Mouse (Mus musculus) kidney, adult 8-10 months (tissue): ENCODE data around the gene Yipf3.

Experiments
- DNase-seq, 2 experiments: peaks; one replicate each; pipeline ENCODE4 v3.0.0; 2022

The Yipf3 gene

GRCm38 (mm10) chr17:46247512-46248188 is at the start of gene Yipf3, which contains the start of gene Polr1c:
Yipf3 (plus strand) TSS chr17:46248080.
Polr1c (minus strand) TSS chr17:46248054.
- peak; percentile 95 to 96 for DNase-seq

DNA sequence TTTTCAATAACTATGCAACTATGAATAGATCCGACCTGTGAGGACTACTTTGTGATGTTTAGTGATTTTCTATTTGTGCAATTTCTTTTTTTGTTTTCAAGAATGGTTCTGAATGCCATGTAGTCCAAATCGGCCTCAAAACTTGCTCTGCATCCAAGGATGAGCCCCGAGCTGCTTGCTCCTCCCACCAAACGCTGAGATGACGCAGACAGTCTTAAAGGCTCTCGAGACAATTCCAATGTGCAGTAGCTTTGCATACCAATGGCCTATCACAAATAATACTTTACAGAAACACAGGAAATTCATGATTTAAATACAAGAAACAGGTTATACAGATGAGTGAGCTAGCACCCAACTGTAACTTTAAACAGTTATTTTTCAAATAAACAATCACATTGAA is 46.7 kb upstream of the Yipf3 start:
- no peak for DNase-seq

DNA sequence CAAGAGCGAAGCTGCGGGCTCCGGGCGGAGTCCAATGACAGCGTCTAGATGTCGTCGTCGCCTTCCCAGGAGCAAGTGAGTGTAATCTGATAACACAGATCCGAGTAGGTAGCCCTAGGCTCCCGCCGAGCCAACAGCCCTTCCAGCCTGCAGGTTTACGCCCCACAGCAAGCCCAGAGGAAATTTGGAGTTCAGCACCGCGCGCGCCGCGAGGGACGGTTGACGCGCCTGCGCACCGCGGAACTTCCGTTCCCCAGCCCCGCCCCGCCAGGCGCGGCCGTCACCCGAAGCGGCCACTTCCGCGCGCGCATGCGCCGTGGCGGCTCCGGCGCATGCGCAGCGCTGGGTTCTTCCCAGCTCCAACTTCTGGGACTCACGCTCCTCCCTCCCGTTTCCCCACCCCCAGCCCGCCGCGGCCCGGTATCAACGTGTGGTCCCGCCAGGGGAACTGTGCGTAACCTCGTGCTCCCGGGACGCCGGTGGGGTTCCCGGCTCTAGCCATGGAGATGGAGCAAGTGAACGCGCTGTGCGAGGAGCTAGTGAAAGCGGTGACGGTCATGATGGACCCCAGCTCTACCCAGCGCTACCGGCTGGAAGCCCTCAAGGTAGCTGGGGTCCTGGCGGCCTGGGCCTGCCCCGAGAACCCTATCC is 45.3 kb upstream of the Yipf3 start, which contains the start of the genes Polh and Xpo5:
Polh (minus strand) TSS at position 225 of the 651 bp plus-strand sequence.
Xpo5 (plus strand) TSS at position 362 of the 651 bp plus-strand sequence.
- DNase-seq = peak; percentile 91 to 92

DNA sequence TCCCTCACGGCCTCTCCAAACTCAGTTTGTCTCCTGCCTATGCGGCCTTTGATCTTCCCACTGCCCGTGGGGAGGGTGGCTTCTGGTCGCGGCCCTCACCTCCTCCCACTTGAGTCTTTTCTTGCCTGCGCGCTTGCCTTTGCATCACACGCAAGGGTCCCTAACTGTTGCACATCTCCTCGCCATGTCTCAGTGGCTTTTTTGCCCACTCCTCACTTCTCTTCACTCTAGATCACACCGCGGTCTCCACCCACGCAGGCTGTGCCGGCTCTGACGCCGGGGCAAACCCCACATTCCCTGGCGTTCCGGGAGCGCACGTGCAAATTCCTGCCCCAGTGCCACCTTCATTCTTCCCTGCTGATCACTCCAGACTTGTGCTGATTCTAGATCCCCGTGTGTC is 44.8 kb upstream of the Yipf3 start:
- DNase-seq = peak; percentile 10 to 36

DNA sequence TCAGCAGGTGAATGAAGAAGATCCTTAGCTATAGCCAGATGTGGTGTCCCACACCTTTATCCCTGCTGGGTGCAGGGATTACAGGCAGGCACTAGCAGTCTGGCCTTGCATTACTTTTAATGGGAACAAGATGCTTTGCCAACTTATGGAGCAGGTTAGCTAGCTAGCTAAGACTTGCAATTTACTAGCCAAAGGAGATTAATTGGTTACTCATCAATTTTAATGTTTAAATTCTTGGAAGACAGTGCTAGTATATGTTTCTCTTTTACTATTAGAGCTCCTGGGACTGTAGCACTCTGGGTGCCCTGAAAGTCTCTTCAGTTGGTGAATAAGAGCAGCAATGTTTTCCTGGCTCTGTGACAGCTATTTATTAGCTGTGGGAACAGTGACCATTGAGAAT is 41.2 kb upstream of the Yipf3 start:
- DNase-seq = peak in 1 of 2 experiments; percentile 46

DNA sequence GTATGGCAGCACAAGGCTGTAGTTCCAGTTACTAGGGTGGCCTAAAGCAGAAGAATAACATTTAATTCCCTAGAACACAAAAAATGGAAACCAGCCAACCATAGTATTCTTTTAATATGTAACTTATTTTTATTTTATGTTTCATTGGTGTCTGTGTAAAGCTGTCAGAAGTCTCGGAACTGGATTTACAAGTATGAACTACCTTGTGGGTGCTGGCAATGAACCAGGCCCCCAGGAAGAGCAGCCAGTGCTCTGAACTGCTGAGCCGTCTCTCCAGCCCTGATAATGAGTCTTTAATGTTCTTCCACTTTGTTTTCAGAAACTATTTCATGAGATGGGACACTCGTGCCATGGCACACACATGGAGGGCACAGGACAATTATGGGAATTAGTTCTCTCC is 37.3 kb upstream of the Yipf3 start:
- peak in 1 of 2 experiments; percentile 30 for DNase-seq

- DNase-seq = no peak
Observed at GRCm38 (mm10) chr17:46221601-46222000, 26.3 kb upstream of the Yipf3 start.

- no peak for DNase-seq
Observed at GRCm38 (mm10) chr17:46227576-46227975, 20.3 kb upstream of the Yipf3 start.

DNA sequence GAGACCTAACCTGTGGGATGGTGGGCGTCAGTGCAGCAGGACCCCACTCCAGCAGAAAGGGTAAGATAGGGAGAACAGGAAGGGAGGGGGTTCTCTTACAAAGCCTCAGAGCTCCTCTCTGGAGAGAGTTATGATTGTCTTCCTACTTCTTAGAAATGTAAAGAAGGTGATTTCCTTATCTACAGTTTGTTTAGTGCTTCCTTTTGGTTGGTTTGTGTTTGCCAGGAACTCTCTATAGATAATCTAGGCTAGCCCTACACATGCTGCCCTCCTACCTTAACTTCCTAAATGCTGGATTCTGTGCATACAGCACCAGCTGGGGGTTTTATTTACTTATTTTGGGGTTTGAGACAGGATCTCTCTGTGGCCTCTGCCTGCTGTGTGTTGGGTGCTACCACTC is 11.8 kb upstream of the Yipf3 start:
- DNase-seq = no peak

DNA sequence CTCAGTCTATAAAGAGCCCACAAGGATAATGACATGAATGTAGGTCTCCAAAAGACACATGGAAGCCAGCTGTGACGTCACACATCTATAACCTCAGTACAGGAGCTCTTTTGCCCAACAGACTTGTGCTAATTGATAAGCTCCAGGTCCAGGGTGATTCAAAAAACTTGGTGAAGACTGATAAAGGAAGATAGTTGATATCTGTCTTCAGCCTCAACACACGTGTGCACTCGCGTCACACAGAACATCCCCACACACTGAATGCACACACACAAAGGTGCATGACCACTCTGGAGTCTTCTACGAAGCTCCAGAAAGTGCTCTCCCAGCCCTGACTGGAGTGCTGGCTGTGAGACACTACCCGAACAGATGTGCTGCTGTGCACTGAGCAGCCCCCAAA is 10.8 kb upstream of the Yipf3 start:
- DNase-seq = no peak

DNA sequence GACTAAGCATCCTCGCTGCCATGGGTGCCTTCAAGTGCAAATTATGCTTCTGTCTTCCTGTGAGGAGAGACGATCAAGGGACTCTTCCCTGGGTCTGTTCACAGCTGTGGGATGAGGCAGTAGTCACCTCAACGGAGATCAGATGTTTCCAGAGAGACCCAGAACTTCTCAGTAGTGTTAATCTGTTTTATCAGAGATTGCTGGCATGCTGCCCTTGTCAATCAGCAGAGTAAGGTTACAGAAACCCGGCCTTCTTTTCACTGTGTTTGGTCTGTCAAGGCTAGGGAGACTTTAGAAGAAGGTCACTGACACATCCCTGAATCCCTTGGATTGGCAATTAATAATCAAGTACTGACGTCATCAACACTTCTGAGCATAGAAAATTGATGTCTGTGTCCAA is 10.4 kb upstream of the Yipf3 start:
- DNase-seq = no peak

DNA sequence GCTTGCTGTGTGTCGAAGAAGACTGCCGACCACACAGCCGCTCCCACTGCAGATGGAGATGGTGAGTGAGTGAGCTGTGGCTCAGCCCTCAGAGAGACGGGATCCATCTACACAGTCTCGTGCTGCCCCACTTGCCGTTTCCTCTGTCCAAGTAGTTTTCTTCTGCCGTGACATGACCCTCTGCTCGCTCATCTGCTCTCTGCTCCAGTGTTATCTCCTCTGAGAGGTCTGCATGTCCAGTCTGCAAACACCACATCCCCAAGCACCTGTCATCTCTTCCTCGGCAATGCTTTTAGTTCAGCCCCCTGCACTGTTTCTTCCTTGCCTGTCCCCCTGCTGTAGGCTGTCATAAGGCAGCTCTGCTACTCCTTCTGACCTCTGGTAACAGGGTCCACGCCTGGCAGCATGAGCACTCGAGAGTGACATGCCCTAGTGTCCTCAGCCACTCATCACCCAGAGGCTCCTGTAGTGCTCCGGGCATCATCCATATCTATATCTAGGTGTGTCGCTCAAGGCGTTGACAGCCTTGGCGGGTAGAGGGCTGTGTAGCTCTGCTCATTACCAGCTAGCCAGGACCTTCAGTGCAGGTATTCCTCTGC is 8.3 kb upstream of the Yipf3 start:
- no peak for DNase-seq

DNA sequence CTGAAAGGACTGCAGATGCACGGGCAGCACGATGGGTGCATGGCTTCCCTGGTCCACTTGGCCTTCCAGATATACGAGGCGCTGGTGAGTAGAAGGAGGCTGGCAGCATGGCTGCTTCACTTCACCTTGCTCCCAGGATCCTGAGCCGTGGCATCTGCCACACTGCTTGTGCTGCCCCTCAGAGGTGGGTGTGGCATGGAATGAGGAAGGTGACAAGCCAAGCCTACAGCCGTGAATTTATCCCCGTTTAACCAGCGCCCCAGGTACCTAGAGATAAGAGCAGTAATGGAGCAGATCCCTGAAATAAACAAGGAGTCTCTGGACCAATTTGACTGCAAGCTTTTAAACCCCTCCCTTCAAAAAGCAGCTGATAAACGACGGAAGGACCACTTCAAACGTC is 6.4 kb upstream of the Yipf3 start:
- no peak for DNase-seq

DNA sequence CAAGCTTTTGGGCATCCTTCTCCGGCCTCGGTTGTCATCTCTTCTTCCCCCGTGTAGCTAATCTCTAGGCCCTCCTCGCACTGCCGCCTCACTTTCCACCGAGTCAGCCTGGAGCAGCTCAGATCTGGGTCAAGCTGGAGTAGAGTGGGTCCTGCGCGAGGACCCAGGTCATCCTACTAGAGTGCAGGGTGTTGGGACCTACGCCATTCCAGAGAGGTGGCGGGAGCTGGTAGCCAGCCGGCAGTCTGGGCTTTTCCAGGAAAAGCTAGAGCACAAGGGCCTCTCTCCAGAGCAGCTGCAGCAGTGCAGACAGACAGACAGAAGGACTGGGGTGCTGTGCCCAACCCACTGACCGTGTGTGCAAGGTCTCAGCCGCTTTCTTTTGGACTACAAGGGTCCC is 5.6 kb upstream of the Yipf3 start:
- no peak for DNase-seq

DNA sequence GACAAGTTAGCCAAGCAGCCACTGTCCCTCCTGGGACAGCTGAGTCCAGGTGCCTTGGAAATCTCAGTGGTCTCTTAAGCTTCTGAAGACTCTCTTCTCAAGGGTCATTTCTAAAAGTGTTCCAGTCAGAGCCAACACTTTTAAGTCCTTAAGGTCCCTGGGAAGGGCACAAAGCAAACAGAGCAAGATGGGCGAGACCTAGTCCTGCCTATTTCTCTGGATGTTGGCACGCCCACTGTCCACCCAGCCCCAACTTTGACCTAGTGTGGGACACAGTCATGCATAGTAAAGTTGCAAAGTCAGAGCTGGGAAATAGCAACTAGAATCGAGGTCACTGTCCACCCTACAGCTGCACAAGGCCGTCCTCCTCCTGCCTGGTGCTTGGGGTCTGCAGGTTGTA is 4.9 kb upstream of the Yipf3 start:
- DNase-seq = no peak

DNA sequence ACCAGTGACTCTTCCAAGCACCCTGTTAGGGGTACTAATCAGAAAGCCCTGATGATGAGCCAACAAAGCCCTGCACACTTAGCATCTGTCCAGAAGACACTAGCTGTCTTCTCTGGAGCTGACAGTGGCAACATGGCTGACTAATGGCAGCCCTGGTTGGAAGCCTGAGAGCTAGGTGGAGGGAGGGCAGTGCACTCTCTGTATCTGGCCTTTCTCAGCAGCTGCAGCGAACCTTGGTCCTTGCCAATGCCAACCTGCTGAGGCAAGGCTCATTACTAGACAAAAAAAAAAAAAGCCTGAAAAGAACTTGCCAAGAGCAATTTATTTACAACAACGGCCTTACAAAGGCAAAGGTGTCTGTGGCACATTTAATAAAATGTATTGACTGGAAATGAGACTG is 4.3 kb upstream of the Yipf3 start:
- peak in 1 of 2 experiments; percentile 56 for DNase-seq

DNA sequence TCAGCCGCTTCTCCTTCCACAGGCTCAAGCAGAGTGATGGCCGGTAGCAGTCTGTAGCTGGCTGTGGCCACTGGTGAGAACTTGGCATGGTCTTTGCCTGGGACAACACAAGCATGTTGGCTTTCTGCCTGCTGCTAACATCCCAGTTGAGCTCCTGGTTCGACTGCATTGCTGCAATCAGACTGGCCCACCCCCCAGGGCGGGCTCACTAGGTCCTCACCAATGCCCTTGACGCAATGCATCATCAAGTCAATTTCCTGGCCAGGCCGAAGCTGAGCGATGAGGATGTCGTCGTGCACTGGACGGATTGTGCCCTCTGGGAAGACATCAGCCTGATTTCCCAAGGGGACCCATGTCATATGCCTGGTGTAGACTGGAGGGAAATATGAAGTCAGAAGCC is 3.3 kb upstream of the Yipf3 start:
- DNase-seq = no peak

- DNase-seq = no peak
Observed at GRCm38 (mm10) chr17:46248189-46248522, 276 bp downstream of the Yipf3 start.

GRCm38 (mm10) chr17:46251174-46251573 is 3.3 kb downstream of the Yipf3 start:
- no peak for DNase-seq

DNA sequence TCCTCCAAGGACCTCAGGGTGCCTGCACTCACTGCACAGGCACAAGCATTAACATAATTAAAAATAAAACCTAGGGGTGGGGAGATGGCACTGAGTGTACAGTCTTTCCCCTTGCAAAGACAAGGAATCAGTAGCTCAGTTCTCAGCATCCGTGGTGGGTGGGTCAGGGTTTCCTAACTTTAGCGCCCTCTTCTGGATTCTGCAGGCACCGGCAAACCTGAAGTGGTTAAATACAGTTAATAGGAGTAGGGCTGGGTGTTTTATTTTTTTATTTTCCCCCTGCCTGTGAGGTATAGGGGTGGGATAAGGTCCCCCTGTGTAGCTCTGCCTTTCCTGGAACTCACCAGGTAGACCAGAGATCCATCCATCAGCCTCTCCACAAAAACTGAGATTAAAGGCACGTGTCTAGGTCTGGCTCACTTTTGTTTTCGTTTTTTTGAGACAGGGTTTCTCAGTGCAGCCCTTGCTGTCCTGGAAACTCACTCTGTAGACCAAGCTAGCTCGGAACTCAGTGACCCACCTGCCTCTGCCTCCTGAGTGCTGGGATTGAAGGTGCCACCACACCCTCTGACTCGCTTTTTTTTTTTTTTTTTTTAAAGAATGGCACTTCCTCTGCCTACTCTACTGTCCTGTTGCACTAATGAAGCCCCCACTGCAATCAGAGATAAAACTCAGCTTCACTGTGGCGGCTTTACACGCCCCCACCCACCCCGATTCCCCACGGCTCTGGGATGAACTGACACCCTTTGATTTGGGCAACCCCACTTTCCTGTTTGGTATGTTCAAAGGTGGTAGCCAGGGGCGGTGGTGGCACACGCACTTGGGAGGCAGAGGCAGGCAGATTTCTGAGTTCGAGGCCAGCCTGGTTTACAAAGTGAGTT is 4.9 kb downstream of the Yipf3 start:
- DNase-seq = no peak

DNA sequence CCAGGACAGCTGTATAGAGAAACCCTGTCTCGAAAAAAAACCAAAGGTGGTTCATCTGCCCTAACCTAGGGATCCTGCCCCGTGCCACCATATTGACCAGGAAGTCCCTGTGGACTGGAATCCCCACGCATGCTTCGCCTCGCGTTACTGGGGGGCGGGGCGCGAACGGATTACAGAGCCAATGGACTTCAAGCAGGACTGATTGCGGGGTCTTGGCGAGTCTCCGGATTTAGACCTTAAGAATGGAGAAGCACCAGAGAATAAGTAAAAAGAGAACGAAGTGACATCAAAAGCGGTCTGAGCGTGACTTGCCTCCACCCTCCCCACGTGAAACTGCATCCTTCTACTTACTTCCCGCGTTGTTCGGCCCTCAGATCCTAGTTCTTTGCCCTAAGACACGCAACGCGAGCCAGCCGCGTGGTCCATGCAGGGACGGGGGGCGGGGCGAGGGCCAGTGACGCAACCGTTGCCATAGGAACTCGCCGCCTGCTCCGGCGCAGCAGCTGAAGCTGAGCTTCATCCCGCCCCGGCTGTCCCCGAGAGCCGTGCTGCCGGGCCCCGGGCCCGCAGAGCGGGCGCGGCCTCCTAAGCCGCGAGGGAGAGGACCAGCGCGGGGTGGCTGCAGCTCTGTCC is 5.7 kb downstream of the Yipf3 start, which contains the start of gene Lrrc73:
Lrrc73 (plus strand) TSS at position 80 of the 633 bp plus-strand sequence.
- peak; percentile 85 to 92 for DNase-seq

DNA sequence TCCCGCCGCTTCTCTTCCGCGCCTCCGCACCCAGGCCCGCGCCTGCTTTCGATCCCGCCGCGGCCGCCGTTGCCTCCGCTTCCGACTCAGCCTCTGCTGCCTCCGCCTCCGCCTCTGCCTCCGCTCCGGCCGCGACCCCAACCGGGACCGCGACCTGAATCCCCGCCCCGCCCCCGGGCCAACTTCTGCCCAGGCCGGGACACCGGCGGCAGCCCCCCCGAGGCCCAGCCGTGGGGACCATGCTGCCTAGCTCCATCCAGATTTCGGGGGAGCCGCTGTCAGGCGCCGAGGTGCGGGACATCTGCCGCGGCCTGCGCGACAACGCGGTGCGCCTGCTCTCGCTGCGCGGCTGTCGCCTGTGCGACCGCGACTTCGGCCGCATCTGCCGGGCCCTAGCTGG is 6.2 kb downstream of the Yipf3 start:
- DNase-seq = no peak

DNA sequence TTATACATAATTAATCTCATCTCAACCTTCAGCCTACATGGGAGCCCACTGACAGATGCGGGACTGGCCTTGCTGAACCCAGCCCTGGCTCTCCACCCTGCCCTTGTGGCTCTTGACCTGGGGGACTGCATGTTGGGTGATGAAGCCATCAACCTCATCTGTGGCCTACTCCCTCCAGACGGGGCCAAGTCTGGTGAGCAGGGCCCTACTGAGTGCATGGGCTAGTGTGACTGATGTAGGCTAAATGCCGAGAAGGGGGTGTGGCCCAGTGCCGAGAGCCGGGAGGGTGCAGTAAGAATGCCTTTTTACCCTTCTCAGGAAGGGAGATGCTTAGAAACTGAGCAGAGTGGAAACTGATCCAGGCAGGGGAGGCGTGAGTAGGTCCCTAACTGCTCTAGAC is 7.3 kb downstream of the Yipf3 start:
- DNase-seq = no peak
